Mouse (Mus musculus) adrenal gland, postnatal 36 days (tissue): ENCODE results near the gene Ablim1. TPM values are rescaled to one million over a fixed set of nuclear protein-coding genes. Genes with fewer than 3 reads are reported as not detected.

ENCODE experiments used
- DNase-seq, 2 experiments: peaks; one replicate each; pipeline ENCODE4 v3.0.0; 2021; ENCODE audit warnings: mixed read lengths in 1 of 2
- total RNA-seq, 2 experiments: library from RNA; stranded (reverse); gene quantifications; 2 replicates each; pipeline ENCODE4 v1.2.3; 2021

Gene Ablim1
- total RNA-seq, 2 experiments from 2014 or later: 34.0 to 37.0 TPM

DNA sequence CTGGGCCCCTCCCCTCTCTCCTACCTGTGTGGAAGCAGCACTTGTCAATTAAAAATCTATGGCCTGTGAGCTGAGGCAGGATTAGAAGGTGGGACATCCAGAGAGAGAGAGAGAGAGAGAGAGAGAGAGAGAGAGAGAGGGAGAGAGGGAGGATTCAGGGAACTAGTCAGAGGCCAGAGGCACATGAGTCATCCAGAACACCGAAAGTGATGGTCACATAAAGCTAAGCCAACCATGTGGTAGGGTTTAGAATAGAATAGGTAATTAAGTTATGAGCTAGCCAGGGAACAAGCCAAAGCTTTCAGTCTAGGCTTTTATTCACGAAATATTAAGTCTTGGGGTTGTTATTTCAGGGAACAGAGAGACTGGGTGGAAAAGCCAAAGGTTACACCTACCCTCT is 10.1 kb downstream of the Ablim1 start:
- DNase-seq: no peak

DNA sequence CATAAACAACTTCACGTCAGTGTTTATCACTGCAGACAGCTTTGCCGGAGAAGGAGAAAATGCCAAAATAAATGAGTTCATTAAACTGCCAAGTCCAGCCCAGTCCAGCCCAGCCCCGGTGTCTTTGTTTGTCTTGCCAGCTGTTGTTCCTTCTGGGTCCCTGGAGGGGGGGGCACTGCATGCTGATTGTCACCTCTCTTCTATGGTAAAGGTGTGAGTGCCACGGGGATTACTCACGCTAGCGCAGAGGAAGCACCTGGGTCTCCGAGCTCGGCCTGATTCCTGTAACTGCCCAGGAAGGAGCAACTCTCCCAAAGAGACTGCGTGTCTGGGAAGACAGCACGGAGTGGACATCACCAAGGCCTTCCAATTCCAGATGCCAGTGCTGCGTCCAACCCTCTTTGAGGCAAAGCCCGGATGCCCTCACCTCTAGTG is 12.7 kb downstream of the Ablim1 start:
- no peak for DNase-seq

GRCm38 (mm10) chr19:57298006-57298405 is 16.7 kb downstream of the Ablim1 start:
- DNase-seq: peak; percentile 12 to 36

GRCm38 (mm10) chr19:57297447-57297846 is 17.3 kb downstream of the Ablim1 start:
- DNase-seq: no peak

DNA sequence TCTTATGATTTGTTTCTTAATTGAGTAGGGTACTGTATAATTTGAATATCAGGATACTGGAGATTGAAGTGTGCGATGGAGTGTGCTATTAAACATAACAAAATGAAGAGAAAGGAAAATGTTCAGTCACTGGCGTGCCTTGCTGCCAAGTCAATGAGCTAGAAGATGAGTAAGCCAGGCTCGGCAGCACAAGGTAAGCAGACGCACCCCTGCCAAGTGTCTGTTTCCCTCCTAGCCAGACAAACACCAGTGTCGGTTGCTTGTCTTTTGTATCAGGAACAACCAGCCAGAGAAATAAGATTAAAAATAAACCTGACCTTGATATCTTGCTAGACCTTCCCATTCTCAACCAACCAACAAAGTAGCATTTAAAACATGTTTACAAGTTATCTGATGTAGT is 18.2 kb downstream of the Ablim1 start:
- peak; percentile 63 to 67 for DNase-seq

DNA sequence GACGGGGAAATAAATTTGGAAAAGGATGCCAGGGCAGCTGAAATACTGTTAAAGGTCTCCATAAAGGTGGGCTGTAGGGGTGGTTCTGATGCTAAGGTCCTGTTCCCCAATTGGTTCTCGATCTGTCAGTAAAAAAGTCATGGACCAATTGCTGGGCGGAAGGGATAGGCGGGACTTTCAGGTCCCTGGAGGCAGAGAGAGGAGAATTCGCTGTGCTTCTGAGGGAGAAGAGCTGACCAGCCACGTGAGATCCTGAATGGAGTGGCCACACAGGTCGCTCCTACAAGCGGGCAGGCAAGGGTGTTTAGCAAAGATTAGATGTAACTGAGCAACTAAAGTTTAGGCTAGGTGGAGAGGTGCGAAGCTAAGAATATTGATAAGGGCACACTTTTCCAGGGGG is 19.2 kb downstream of the Ablim1 start:
- no peak for DNase-seq

GRCm38 (mm10) chr19:57294356-57294755 is 20.4 kb downstream of the Ablim1 start:
- DNase-seq: no peak

DNA sequence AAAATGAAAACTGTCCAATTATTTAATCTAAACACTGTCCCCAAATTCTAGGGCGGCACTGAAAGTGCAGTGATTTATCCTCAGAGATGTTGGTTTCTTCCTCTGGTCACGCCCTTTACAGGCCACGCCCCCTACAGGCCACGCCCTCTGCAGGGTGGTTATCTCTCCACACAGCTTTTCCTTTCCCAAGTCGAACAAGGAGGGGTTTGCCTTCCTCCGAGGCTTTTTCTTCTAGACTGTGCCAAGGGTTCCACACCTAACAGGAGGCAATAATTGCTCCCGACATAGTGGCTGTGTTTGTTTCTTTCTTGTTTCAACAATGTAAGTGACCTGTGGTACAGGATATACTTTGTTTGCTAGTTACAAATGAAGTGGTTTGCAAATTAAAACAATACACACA is 21.0 kb downstream of the Ablim1 start:
- DNase-seq: peak; percentile 20 to 37

DNA sequence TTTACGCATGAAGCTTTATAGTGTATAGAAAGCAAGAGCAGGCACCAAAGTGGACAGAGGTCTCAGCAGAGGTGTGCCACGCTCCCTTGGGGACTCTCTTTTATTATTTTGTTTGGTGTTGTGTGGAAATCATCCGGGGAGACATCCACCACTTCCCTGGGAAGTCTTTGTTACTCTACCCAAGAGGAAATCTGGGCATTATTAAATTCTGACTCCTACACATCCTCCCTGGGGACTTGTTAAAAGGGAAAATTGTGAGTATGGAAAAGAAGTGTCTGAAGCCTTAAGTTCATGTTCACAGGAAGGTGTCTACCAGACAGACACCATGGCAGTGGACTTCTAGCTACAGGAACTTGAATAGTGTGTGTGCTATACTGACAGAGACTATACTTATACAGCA is 31.4 kb downstream of the Ablim1 start:
- no peak for DNase-seq

GRCm38 (mm10) chr19:57282642-57283041 is 32.1 kb downstream of the Ablim1 start:
- DNase-seq: no peak

DNA sequence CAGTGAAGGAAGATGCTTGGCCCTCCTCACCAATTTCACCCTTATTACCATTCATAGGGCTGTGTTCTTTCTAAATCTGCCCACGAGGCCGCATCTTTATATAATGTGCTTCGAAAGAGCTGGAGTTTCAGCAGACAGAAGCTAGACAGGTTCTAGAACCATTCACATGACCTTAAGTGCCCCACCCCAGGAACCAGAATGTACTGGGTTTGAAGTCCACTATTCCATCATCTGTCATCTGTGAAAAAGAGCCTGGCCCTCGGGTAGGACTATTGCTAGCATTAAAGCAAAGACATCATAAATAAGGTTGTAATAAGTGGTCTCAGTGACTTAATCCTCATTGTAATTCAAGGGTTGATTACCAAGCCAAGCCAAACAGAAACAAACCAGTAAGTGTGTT is 35.1 kb downstream of the Ablim1 start:
- DNase-seq: no peak

DNA sequence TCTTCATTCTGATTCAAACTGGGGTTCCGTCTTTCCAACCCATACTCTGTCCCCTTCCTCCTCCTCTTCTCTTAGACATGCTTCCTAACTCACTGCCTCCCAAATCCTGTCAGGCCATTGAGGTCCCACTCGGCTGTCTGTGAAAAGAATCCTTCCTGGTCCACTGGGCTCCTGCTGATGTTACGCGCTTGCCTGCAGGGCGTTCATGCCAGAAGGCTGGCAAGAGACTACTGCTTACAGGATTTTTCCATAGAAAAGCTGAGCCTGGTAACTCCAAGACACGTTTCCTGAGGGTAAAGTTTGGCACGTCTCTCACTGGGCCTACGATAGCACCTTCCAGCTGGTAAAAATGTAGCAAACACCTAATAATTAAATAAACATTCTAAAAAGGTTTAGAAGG is 36.5 kb downstream of the Ablim1 start:
- DNase-seq: no peak

DNA sequence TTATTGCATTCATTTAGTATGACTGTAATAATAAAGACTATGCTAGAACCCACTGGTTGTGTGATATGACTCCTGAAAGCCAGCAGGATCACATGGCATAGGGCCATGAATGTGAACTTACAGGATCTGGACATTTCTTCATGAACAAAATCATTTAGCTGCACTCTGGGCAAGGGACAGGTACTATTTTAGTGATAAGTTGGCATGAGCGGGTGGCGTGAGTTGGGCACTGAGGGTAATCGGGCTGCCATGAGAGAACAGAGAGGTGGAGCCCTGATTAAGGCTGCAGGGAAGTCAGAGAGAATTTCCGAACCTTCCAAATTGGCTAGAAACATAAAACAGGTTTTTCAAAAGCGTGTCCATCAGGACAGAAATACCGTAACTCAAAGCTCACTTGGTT is 37.7 kb downstream of the Ablim1 start:
- DNase-seq: no peak

- no peak for DNase-seq
Measured at GRCm38 (mm10) chr19:57275166-57275953, 39.4 kb downstream of the Ablim1 start.

DNA sequence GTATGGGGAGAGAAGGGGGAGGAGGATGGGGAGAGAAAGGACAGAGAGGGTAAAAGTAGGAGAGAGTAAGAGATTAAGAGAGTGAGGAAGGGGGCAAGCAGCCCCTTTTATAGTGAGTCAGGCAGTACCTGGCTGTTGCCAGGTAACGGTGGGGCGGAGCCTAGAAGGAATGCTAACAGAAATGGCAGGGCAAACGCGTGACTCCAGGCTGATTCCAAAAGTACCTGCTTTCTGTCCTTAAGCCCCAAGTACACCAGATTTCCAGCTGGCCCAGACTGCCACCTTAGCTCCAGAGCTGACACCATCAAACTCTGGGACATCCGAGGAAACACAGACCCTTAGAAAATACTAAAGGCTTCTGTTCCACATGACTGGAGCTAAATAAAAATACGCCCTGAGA is 40.0 kb downstream of the Ablim1 start:
- peak in 1 of 2 experiments; percentile 15 for DNase-seq

DNA sequence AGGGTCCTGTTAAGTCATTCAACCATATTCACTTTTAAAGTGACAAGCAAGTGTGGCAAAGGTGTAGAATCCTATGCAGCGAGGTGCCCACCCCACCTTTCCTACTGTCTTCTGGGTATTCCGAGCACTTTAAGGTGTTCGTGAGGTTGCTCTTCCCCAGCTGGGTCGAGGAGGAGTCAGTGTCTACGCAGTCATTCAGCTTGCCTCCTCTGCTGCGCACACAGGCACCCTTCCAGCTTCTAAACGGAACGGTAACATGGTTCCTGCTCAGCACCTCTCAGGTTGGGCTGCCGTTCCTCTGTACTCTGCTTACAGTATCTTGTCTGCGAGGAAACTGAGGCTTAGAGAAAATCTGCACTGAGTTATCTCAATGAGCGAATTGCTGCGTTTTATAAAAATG is 40.4 kb downstream of the Ablim1 start:
- DNase-seq: no peak

- DNase-seq: peak; percentile 69 to 78
Measured at GRCm38 (mm10) chr19:57272824-57273613, 41.7 kb downstream of the Ablim1 start.

DNA sequence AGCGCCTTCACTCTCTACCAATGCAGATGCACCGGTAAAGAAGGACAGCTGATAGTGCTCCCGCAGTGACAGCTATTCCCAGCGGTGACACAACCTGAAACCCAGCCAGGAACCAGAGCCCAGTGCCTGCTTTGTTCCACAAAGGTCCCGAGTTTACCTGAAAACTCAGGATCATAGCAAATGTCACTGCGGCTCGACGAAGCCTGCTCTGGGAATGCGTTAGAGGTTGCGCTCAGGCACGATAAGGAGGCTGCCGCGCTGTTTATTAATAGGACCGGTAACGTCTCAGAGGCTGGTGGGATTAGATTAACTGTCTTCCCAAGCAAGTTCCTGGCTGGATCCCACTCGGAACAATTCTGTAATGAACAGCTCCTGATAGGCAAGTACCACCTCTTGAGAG is 43.0 kb downstream of the Ablim1 start:
- no peak for DNase-seq

- DNase-seq: no peak
Measured at GRCm38 (mm10) chr19:57270711-57271110, 44.0 kb downstream of the Ablim1 start.

GRCm38 (mm10) chr19:57269791-57270190 is 44.9 kb downstream of the Ablim1 start:
- no peak for DNase-seq

DNA sequence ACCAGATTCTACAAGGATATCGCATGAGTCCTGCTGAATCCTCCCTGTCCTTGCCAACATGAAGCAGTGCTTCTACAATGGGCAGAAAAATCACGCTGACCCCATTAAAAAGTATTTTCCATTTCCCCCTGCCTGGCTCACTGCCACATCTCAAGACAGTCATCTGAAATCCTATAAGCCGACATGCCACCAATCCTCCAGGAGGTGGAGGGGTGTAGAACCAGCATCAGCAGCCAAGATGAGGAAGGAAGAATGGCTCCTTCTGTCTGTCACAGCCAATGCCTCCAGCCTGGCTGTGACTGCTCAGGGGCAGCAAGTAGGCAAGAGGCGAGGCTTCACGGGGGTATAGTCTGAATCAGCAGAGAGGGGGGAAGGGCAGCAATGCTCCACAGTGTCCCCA is 47.2 kb downstream of the Ablim1 start:
- peak in 1 of 2 experiments; percentile 28 for DNase-seq

GRCm38 (mm10) chr19:57266374-57267085 is 48.2 kb downstream of the Ablim1 start:
- DNase-seq: peak in 1 of 2 experiments; percentile 26
